Mouse (Mus musculus): ENCODE data around the gene BC048671.

- TF ChIP-seq CHD2 (IDR thresholded peaks at IDR 0.05; ENCODE audit: low read depth, low read length): no peak
- TF ChIP-seq HCFC1 (IDR thresholded peaks at IDR 0.05; ENCODE audit: borderline replicate concordance, insufficient read depth, low read length): no peak
Observed at GRCm38 (mm10) chr6:90324463-90324862, 23.4 kb downstream of the BC048671 start.

Measured in ES-E14 (cell line).